Mouse (Mus musculus) thymus, postnatal 4 days (tissue): Measurements from ENCODE around the gene Scarb1.
A peak's percentile ranks its signal among the peaks of the same experiment; 100 is the strongest.

ENCODE experiments used
- DNase-seq: peaks from one replicate; pipeline ENCODE4 v3.0.0; 2021

Scarb1 gene

DNA sequence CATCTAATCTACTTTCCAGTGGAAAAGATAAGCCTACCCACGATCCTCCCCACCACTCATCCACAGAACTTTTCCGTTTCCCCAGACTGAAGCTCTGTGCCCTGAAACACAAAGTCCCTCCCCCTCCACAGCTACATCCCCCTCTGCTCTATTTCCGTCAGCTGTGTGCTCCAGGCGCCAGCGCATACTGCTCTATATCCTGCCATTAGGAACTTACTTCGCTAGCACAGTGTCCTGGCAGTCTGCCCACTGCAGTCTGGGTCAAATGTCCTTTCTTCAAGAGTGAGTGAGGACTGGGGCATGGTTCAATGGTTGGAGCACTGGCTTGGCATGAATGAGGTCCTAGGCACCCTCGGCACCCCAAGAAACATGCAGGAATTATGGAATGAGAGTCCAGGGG, 23.0 kb upstream of the Scarb1 start:
- no peak for DNase-seq

DNA sequence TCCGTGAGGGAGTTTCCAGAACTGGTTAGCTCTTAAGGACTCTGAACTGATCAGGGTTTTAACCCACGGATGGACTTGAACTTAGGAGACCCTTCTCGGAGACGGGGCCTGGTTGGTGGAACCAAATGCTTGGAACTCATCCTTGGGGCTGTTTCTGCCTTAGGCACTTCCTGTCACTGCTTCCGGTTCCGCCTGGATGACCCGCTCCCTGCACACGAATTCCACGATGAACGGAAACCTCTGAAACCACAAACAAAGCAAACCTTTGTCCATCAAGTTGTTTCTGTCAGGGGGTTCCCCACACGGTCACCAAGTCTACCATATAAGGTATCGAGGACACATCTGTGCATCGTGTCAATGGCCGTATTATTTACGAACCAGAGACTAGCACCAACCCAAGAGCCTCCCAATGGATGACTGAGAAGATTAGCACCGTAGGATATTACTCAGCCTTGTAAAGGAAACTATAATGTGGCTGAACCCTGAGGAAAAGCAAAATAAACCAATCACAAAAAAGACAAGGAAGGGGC, 20.2 kb upstream of the Scarb1 start:
- no peak for DNase-seq

DNA sequence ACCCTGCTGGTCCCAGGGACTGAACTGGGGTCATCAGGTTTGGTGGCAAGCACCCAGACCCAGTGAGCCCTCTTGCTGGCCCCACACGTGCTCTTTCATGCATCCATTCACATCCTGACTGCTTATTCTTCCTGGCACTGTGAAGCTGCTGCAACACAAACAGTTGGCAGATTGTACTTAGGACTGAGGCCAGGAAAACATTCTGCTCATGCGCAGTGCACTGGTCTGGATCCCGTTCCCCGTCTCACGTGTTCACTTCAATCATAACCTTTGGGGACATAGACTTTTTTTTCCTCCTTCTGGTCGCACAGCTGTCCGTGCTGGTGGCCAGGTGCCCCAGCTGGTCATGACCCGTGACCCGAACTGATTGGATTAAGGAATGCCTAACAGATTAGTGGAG, 19.7 kb upstream of the Scarb1 start:
- no peak for DNase-seq

DNA sequence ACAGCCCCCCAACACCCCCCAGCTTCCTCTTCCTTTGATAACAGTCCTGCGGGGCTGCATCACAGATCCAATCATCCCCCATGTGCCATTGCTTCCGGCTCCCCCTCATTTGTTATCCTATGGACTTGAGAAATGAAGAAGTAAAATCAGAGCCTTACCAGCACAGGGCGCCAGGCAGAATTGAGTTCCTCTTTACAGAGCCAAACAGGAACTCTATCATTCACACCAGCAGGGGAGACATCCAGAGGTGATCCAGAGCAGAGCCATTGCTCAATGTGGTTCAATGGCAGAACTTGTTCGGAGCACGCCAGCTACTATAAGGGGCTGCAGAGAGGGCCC, 17.3 kb upstream of the Scarb1 start:
- DNase-seq = no peak

DNA sequence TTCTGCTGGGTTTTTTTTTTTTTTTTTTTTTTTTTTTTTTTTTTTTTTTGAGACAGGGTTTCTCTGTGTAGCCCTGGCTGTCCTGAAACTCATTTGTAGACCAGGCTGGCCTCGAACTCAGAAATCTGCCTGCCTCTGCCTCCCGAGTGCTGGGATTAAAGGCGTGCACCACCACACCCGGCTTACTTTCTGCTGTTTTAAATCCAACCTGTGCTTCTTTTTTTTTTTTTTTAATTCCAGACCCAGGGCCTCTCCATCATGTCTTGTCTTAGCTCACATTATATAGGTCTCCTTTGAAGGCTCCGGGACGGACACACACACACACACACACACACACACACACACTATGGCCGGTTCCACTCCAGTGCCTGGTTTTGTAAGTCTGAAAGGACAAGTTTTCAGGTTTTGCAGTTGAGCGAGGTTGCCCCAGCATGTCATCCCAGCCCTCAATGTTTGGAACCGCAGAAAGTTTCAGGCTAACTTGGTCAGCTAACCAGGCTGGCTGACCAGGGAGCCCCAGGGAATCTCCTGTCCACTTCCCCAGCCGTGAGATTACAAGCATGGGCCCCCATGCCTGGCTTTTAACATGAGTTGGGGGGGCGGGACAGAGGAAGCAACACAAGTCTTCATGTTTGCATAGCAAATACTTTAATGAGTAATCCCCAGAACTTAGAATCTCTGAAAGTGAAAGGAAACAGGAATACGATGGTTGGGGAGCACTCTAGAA, 16.8 kb upstream of the Scarb1 start:
- no peak for DNase-seq

DNA sequence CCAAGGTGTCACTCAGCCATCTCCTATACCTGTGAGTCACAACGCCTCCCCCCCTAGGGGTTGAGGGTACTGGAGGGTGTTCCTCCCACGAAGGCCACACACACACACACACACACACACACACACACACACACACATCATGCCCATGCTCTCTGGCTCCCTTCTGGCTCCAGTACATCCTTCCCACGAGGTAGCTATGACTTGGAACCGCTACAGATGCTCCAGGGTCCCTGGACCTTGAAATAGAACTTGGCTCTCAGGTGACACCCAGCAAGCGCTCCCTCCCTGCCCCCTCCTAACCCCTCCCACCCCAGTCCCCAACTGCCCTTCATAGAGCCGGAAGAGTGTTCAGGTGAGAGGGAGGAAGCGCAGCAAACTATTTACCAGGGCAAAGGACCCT, 14.8 kb upstream of the Scarb1 start:
- DNase-seq = no peak

DNA sequence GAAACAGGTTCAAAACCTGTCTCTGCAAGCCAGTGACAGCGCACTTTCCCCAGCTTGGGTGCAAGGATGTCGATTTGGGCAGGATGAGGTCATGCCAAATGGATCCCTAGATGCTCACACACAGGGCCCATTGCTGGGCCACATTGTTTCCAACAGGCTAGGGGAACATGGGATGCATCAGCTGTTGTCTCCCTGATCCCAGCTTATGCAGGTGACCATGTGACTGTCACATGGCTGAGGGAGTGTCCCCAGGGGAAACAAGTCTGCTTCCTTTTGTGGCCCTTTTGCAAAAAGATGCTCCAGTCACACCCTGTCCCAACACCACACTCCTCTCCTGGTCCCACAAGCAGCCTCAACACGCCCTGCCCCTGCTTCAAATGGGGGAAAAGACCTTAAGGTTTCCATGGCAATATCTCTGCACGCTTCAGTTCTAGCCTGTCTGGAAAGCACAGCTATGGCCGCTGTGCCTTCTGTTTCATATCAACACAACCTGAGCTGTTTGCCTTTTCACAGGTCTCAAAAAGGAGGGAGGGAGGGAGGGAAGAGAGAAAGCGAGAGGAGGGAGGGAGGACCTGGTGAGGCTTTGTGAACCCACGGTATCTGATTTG, 14.1 kb upstream of the Scarb1 start:
- no peak for DNase-seq

DNA sequence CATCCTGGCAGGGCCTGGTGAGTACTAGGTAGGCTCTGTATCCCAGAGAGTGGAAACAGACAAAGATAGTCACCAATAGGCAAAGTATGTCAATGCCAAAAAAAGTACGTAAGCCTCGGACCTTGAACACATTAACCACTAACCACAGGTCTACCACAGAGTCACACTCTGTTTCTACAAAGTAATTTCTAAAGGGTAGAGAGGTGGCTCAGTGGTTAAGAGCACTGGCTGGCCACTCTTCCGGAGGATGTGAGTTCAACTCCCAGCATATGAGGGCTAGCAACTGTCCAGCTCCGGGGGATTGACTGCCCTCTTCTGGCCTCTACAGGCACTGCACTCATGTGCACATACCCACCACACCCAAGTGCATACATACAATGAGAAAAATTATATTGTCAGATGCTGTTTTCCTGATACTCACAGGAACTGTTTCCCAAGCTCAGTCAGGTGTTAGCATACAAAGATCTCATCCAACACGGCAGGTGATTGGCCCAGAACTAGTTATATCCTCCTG, 11.9 kb upstream of the Scarb1 start:
- no peak for DNase-seq

DNA sequence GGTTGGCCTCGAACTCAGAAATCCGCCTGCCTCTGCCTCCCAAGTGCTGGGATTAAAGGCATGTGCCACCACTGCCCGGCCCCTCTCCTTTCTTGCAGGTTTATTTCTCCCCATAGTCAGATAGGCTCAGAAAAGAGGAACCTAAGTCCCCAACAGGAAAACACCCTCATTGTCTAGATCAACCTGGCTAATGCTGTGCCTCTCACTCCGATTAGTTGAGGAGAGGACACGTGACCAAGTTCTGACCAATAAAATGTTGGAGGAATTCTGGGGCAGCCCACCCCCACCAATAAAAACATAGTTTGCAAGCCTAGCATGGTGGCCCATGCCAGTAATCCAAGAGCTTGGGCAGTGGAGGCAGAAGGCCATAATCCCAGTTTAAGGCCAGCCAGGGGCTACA, 11.0 kb upstream of the Scarb1 start:
- no peak for DNase-seq

DNA sequence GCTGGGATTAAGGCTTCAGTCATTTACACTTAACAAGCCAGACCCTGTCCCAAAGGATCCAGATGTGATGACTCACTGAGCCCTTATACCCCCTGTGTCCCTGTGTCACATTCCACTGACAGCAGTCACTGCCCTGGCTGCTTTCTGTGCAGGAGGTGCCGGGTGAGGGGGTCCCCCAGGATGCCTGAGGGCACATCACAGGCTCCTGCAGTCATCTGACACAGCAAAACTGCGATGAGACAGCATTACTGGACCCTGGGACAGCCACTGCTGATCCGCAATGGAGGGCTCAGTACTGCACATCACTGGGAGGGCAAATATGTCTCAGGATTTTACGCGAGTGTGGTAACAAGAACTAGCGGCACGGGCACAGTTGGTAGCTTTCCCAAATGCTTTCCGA, 10.2 kb upstream of the Scarb1 start:
- DNase-seq = no peak

DNA sequence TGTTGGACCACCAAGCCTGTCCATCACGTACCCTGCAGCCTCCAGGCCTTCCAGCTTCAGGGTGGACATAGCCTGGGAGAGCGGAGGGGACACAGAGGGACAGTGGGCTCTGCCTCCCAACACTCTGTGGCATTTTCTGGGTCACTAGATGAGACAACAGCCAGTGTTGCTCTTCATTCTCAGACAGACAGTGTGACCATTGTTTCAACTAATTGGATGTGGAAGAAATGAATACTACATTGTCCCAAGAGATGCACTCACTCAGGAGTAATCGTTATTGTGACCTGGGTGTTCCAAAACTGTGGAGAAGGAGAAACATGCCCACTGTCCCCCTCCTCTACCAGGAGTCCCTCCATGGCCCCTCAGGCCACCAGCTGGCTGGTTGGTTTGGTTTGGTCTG, 8.5 kb upstream of the Scarb1 start:
- DNase-seq = no peak

DNA sequence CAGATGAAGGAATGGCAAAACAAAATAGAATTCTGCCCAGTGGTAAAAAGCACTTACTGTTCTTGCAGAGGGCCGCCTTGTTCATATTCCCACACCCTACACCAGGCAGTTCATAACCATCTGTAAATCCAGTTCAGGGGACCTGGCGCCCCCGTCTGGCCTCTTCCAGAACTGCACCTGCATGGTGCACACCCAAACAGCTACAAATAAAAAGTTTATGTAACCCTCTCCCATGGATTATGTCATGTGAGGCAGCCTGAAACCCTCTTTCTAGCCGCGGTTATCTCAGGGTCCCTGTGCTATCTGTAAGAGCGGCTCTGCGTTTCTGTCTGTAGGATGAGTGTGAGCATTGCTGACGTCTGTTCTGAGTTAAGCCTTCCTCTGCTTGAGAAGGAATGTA, 7.6 kb upstream of the Scarb1 start:
- peak; percentile 83 for DNase-seq

DNA sequence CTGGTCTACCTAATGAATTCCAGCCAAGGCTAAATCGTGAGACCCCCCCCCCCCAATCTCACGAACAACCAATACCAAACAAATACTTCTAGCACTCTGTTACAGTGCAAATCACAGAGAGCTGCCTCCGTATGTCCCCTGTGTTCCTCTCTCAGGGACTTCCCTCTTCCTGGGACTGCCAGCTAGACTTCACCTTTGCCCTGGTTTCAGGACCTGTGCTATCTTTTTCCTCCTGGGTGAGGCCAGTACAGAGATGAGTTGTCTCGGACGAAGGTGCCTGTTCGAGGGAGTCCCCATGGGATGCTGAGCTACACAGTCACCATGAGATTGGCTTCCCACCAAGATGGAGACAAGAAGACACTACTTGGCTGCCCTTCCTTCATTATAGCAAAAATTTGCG, 7.2 kb upstream of the Scarb1 start:
- no peak for DNase-seq

DNA sequence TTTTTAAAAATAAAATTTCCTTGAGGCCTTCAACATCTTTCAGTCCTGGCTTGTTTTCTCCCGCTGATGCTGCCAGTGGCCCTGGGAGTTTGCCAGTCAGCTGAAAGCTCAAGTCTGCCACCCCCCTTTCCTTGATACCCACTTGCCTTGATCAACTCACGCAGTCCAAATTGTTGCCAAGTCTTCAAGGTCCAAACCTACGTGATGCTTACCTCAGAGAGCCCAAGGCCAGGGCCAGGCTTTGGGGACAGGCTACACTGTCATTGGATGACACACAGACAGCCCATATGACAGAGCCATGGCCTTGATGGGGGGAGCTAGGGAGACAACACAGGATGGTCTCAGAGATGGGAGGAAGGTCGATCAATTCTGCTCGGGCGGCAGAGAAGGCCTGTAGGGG, 3.4 kb upstream of the Scarb1 start:
- no peak for DNase-seq

DNA sequence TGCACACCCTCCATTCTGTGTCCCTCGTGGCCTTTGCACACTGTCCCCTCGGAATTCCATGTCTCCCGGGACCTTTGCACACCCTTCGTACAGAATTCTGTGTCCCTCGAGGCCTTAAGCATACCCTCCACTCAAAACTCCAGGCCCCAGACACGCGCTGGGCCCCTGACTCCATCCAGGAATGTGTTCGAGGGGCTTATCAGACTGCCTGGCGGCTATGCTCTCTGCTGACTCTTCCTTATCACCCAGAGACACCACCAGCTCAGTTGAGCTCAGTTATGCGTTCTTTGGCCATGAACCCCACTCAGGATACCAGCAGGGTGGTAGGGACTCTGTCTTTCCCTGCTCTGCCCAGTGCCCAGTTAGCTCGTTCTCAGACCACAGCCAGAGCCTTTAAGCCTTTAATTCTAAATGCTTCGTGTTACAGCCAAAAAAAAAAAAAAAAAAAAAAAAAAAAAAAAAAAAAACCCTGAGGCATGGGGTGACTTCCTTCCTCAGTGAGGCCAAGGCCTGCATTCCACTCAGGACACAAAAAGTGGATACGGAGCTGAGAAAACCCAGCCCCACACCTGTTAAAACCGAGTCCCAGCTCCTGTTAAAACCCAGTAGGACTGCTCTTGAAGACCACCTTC, 681 bp upstream of the Scarb1 start:
- no peak for DNase-seq

DNA sequence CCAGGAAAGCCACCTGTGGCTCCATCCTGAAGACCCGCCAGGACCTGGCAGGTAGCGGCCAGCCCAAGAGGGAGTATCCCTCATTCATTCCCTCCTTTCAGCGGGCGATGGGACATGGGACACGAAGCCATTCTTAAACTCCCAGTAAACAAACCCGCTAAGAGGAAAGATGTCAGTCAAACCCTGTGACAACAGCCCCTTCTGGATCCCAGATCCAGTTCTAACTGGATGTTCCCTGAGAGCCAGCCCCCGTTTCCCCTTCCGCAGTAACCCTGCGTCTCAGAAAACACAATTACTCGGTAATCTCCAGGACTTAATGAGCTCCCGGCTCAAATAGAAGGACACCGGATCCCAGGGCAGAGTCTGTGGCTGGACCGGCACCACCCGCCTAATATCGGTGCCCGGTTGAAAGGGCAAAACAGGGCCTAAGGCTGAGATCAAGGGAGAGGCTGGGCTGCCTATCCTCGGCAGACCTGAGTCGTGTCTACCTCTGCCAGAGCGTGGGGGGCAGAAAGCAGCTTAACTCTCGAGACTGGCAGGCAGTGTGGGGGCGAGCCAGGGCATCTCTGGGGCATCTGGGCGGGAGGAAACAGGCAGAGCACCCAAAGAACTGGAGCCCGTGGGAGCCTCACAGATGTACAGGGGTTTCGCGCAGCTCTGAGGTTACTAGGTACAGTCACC, 903 bp downstream of the Scarb1 start:
- peak; percentile 58 for DNase-seq

DNA sequence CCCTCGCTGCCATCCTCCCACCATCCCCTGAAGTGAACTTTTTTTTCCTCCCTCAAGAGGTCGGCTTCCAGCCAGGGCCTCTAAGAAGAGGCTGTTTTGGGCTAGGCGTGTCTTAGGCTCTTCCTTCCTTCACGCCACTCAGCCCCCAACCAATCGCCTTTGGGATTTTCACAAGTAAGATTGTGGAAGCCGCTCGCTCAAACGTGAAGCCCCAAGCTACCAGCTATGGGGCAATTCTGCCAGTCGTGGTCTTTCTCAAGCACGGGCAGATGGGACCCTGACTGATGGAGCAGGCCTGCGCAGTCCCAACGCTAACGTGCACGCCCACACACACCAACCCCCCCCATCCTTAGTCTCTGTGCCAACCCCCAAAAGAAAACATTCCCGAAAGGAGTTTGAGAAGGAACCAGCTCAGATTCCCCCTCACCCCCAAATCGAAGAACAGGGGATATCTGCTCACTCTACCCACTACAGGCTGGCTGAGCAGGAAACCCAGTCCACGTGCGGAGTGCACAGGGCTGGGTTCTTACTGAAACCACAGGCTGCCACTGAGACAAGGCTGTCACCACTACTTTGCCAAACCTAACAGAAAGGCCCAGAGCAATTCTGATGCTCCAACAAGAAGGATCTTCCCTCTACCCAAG, 1.7 kb downstream of the Scarb1 start:
- peak; percentile 55 for DNase-seq

DNA sequence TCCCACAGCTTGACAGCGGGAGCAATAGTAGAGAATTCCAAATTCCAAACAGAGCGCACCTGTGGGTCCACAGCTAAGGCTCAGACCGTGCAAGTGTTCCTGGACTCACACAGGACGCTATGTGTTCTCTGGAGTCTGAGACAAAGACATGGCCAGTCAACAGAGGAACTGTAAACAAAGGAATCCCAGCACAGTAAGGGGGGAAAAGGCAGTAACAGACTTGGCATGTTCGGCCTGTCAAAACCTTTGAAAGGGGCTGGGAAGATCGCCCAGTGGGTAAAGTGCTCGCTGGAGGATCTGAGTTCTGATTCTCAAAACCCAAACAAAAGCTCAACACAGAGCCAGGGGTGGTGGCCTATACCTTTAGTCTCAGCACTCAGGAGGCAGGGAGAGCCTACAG, 3.4 kb downstream of the Scarb1 start:
- DNase-seq = no peak

DNA sequence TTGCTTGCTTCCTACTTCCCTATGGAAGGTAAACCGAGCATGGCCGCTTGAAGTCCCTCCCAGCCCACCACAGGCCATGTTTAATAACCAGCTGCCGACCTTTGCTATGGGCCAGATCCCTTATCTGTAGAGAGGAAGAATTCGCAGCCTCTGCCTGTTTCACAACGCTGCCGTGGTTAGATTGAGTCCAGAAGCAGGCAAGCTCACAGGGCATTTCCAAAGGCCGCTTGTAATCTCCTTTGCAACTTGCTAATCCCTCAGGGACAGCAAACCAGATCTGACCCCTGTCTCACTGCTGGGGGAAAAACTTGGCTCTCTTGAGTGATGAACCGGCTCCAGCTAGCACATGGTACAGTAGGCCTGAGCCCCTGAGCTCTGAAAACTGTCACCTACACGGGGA, 3.9 kb downstream of the Scarb1 start:
- no peak for DNase-seq

DNA sequence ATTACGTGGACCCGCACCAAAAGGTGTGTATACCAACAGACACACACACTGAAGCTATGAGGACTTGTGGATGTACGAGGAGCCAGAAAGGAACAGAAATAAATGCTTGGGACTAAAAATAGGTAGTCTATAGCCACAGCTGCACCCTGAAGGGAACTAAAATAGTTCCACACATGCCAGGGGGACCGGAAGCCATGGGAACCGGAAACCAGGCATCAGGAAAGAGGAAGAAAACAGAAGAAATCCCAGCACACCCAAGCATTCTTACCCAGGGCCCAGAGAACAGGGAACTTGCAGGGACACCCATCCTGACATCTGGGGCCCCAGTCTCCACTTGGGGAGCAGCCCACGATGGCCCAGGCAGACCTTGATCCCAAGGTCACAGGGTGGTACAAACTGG, 7.9 kb downstream of the Scarb1 start:
- DNase-seq = no peak

DNA sequence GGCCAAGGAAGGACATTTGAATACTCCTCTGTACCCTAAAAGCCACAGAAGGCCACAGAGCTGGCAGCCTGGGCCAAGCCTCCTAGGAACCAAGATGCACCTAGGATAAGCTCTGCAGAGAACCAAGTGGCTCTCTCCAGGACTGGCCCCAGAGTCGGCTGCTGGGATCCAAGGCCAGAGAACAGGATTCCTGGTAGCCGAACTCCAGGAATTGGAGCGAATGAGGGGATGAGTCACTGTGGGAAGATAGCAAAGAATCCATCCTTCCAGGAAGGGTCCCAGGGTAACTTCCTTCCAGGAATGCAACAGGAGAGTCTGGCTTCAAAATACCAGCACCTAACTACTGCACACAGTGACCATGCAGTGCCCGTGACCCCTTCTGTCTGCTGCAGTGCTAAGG, 8.6 kb downstream of the Scarb1 start:
- no peak for DNase-seq

DNA sequence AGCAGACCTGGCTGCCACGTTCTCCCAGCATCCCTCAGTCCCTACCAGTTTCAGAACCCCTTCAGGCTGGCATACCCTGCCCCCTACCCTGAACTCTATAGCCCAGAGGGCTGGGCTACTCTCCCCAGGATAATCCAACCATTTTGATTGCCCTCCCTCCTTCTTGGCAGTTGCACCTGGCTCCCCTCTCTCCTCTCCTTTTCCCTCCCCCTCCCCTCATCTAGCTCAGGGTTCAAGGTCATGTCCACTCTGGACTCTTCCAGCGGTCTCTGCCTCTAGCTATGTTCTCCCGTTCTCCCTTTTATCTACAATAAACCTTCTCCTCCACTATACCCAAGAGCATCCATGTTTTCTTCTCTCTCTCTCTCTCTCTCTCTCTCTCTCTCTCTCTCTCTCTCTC, 9.1 kb downstream of the Scarb1 start:
- DNase-seq = no peak

DNA sequence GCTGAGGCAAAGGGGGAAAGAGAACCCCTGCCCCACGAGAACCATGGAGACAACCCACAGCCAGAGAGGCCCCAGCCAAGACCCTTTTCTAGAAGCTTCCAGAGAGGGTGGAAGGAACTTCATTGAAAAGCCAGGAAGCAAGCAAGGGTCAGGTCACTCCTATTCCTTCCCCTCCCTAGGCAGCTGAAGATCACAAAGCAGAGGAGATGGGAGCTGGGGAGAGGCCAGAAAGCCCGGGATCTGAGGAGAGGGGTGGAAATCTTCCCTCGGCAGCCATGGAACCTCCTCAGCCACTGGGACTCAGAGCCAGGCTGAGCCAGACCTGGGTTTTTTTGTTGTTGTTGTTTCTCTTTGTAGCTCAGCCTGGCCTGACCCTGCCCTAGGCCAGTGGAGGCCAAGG, 9.8 kb downstream of the Scarb1 start:
- no peak for DNase-seq
